Mouse (Mus musculus): ENCODE measurements around the gene Galt. TPM values are rescaled to one million over a fixed set of nuclear protein-coding genes. Genes with fewer than 3 reads are reported as not detected.
"Not testable (repeated sequence)": the region's sequence is repeated elsewhere in the genome, so short reads cannot be mapped to it uniquely, and the experiment has no call there.

Gene Galt
- polyA plus RNA-seq, 1 experiment = 211 TPM

DNA sequence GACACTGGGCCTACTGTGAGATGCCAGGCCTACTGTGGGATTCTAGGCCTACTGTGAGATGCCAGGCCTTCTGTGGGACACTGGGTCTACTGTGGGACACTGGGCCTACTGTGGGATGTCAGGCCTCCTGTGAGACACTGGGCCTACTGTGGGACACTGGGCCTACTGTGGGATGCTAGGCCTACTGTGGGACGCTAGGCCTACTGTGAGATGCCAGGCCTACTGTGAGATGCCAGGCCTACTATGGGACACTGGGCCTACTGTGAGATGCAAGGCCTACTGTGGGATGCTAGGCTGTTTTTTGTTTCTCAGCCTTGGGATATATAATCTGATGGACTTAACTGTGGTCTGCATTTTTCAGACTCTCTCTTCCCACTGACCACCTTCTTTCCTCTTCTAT, 20.8 kb downstream of the Galt start:
- not testable (repeated sequence) for H3K27me3 ChIP-seq (ENCODE audit: control insufficient read depth, insufficient read depth, low read length); H3K27ac ChIP-seq (ENCODE audit: control insufficient read depth, insufficient read depth, low read length); H3K36me3 ChIP-seq (ENCODE audit: control insufficient read depth, insufficient read depth, low read length); DNase-seq; H3K4me1 ChIP-seq (replicated peaks; ENCODE audit: control insufficient read depth, insufficient read depth, low read length); H3K4me3 ChIP-seq (ENCODE audit: control insufficient read depth, insufficient read depth, low read length)
- WGBS = 89% methylated on average over 1 of the region's 1 CpGs

DNA sequence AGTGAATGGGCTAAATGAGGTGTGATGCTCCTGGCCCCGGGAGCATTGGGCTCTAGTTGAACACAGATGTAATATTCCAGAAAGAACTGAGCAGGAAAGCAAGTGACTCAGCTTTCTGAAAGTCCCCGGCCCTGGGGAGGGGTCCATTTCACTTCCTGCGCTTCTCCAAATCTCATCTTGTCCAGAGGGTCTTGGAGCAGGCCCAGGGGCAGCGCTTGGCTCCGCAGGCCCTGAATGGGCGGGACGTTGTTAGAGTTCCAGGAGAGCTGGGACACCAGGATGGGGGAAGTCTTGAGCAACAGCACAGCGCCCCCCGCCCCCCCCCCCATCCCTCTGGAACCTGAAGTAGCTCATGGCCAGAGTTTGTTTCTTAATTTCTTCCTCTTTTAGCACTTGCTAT, 26.2 kb downstream of the Galt start:
- H3K36me3 ChIP-seq (ENCODE audit: control insufficient read depth, insufficient read depth, low read length); DNase-seq; H3K4me1 ChIP-seq (replicated peaks; ENCODE audit: control insufficient read depth, insufficient read depth, low read length); H3K27me3 ChIP-seq (ENCODE audit: control insufficient read depth, insufficient read depth, low read length); H3K27ac ChIP-seq (ENCODE audit: control insufficient read depth, insufficient read depth, low read length); H3K4me3 ChIP-seq (ENCODE audit: control insufficient read depth, insufficient read depth, low read length): not testable (repeated sequence)
- WGBS = 48% methylated on average over 9 of the region's 9 CpGs

DNA sequence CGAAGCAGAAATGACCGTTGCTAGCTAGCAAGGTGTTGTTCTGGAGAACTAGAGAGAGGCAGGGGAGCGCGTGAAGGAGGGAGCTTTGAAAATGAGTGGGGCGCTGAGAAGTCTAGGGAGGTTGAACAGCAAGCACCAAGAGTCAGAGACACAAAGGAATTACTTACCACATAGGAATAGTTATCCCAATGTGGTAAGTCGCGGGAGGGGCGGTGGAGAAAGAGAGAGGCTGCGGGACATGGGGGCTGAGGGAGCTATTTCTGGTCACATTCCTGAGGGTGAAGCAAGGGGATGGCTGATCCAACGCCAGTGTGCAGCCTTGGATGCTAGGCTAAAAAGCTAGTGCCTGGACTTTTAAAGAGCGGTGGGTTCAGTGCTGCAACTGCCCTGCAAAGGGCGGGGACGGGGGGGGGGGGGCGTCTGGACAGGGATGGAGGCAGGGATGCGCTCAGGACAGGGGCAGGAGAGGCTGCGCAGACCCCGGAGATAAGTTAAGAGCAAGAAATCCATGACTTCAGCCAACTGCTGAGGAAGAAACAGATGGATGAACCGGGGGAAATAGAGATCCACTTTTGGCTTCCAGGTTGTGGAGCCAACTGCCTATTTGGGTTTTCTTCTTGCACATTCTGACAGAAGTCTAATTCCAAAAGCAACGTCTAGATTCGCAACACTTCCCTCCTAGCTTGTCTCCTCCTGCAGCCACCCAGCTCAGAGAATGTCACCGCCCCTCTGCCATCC, 26.9 kb downstream of the Galt start:
- H3K36me3 ChIP-seq (ENCODE audit: control insufficient read depth, insufficient read depth, low read length); H3K27ac ChIP-seq (ENCODE audit: control insufficient read depth, insufficient read depth, low read length); H3K27me3 ChIP-seq (ENCODE audit: control insufficient read depth, insufficient read depth, low read length); H3K4me1 ChIP-seq (replicated peaks; ENCODE audit: control insufficient read depth, insufficient read depth, low read length); H3K4me3 ChIP-seq (ENCODE audit: control insufficient read depth, insufficient read depth, low read length); DNase-seq: not testable (repeated sequence)
- WGBS = 45% methylated on average over 18 of the region's 21 CpGs

DNA sequence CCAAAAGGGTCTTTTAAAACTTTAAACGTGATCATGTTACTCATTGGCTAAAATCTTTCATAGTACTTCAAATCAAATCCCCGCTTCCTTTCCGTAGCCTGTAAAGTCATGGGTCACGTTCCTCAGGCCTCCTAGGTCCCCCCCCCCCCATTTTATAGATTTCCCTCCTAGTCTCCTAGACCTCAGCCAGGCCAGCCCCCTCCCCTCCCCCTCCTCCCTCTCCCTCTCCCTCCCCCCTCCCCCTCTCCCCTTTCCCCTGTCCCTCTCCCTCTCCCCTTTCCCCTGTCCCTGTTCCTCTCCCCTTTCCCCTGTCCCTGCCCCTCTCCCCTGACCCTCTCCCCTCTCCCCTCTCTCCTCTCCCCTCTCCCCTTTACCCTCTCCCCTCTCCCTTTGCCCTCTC, 27.7 kb downstream of the Galt start:
- H3K36me3 ChIP-seq (ENCODE audit: control insufficient read depth, insufficient read depth, low read length); H3K27me3 ChIP-seq (ENCODE audit: control insufficient read depth, insufficient read depth, low read length); H3K27ac ChIP-seq (ENCODE audit: control insufficient read depth, insufficient read depth, low read length); H3K4me3 ChIP-seq (ENCODE audit: control insufficient read depth, insufficient read depth, low read length); H3K4me1 ChIP-seq (replicated peaks; ENCODE audit: control insufficient read depth, insufficient read depth, low read length); DNase-seq: not testable (repeated sequence)
- WGBS = 70% methylated on average over 4 of the region's 4 CpGs

DNA sequence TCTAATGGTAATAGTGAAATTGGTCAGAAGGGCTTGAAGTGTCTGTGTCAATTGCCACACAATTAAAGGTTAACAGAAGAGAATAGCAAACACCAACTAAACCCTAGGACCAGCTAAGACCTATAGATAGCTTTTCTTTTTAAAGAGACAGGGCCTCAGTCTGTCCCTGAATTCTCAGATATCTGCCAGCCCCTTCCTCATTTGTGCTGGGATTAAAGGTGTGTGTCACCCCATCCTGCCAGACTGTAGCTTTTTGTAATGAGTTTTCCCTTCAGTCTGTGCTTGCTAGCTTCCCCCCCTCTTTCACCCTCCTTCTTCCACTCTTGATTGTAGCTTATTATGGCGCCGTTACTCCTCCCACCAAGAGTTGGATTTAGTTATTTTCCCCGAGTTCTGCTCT, 28.2 kb downstream of the Galt start:
- 67% methylated on average over 3 of the region's 3 CpGs for WGBS
- not testable (repeated sequence) for H3K27ac ChIP-seq (ENCODE audit: control insufficient read depth, insufficient read depth, low read length); H3K4me1 ChIP-seq (replicated peaks; ENCODE audit: control insufficient read depth, insufficient read depth, low read length); H3K4me3 ChIP-seq (ENCODE audit: control insufficient read depth, insufficient read depth, low read length); DNase-seq; H3K27me3 ChIP-seq (ENCODE audit: control insufficient read depth, insufficient read depth, low read length); H3K36me3 ChIP-seq (ENCODE audit: control insufficient read depth, insufficient read depth, low read length)

Other genes starting within 250 kb of the Galt start
- gene 1110017D15Rik, start 237.9 kb upstream of the Galt start, polyA plus RNA-seq (2012; rRNA removed) = 0.87 and 1.7 TPM in 2 replicates
- gene Fam219a, start 185.7 kb upstream of the Galt start, polyA plus RNA-seq (2012; rRNA removed) = 23.0 and 29.8 TPM in 2 replicates
- gene Dnaic1, start 185.5 kb upstream of the Galt start, polyA plus RNA-seq (2012; rRNA removed) = 0.18 and 0.96 TPM in 2 replicates
- 7.5 and 10.3 TPM in 2 replicates for gene Enho, start 114.9 kb upstream of the Galt start, polyA plus RNA-seq (2012; rRNA removed)
- gene Cntfr, start 58.1 kb upstream of the Galt start, polyA plus RNA-seq (2012; rRNA removed) = 2.3 and 3.0 TPM in 2 replicates
- 47.4 and 73.2 TPM in 2 replicates for gene Il11ra1, start 55.2 kb upstream of the Galt start, polyA plus RNA-seq (2012; rRNA removed)
- gene Rpp25l, start 41.7 kb upstream of the Galt start, polyA plus RNA-seq (2012; rRNA removed) = 82.8 and 94.9 TPM in 2 replicates
- 60.5 and 72.8 TPM in 2 replicates for gene Dctn3, start 32.1 kb upstream of the Galt start, polyA plus RNA-seq (2012; rRNA removed)
- gene Arid3c, start 24.1 kb upstream of the Galt start, polyA plus RNA-seq (2012; rRNA removed) = 0.06 and 0.15 TPM in 2 replicates
- gene Sigmar1, start 929 bp downstream of the Galt start, polyA plus RNA-seq (2012; rRNA removed) = 57.5 and 65.6 TPM in 2 replicates
- 85.4 and 97.4 TPM in 2 replicates for gene Ccl27a, start 19.0 kb downstream of the Galt start, polyA plus RNA-seq (2012; rRNA removed)
- gene Gm21541, start 148.4 kb downstream of the Galt start, polyA plus RNA-seq (2012; rRNA removed) = 12.4 and 22.8 TPM in 2 replicates
- gene Gm20878, start 186.3 kb downstream of the Galt start, polyA plus RNA-seq (2012; rRNA removed) = 4.3 and 5.9 TPM in 2 replicates
- gene Fam205a4, start 210.8 kb downstream of the Galt start, polyA plus RNA-seq (2012; rRNA removed) = 0.15 TPM in 2 replicates

Measured in thymus, adult 2 months (tissue).